Mouse (Mus musculus) forebrain, postnatal 0 days (tissue): ENCODE results near the gene Eif4enif1. TPM values are rescaled to one million over a fixed set of nuclear protein-coding genes. Genes with fewer than 3 reads are reported as not detected.
A peak's percentile ranks its signal among the peaks of the same experiment; 100 is the strongest.
"Not testable (repeated sequence)": the region's sequence is repeated elsewhere in the genome, so short reads cannot be mapped to it uniquely, and the experiment has no call there.

Source experiments
- ATAC-seq: fragments of 200-750 bp; cut with Nextera tagmentation; 2 replicates; pipeline ENCODE4 v1.8.0; 2017; ENCODE audit warnings: mild to moderate bottlenecking, moderate library complexity
- DNase-seq: peaks from one replicate; pipeline ENCODE4 v3.0.0-alpha.2; 2015
- H3K27ac ChIP-seq: fragments of 300-500 bp; sonication (generic); 2 replicates; pipeline ENCODE4 v1.5.1; 2014; ENCODE audit warnings: low read depth, mild to moderate bottlenecking, antibody characterized with exemption, low read length, moderate library complexity, mixed read lengths
- H3K27me3 ChIP-seq: fragments of 300-500 bp; sonication (generic); 2 replicates; pipeline ENCODE4 v1.6.1; 2014; ENCODE audit warnings: mild to moderate bottlenecking, low read length, mixed read lengths; ENCODE audit not compliant: insufficient read depth
- H3K36me3 ChIP-seq: fragments of 300-500 bp; sonication (generic); 2 replicates; pipeline ENCODE4 v1.6.1; 2014; ENCODE audit warnings: mild to moderate bottlenecking, moderate library complexity; ENCODE audit not compliant: insufficient read depth
- H3K4me1 ChIP-seq: fragments of 300-500 bp; sonication (generic); 2 replicates; pipeline ENCODE4 v1.6.1; 2014; ENCODE audit warnings: antibody characterized with exemption; ENCODE audit not compliant: insufficient read depth
- H3K4me2 ChIP-seq: fragments of 300-500 bp; sonication (generic); 2 replicates; pipeline ENCODE4 v1.6.1; 2014; ENCODE audit warnings: low read depth, mild to moderate bottlenecking, moderate library complexity
- H3K4me3 ChIP-seq: fragments of 300-500 bp; sonication (generic); 2 replicates; pipeline ENCODE4 v1.5.1; 2014; ENCODE audit warnings: low read depth, low read length, mixed read lengths
- H3K9ac ChIP-seq: fragments of 300-500 bp; sonication (generic); 2 replicates; pipeline ENCODE4 v1.6.1; 2014; ENCODE audit warnings: mild to moderate bottlenecking
- H3K9me3 ChIP-seq: fragments of 300-500 bp; sonication (generic); 2 replicates; pipeline ENCODE4 v1.6.1; 2016; ENCODE audit warnings: low read length
- CTCF ChIP-seq: sonication (generic); IDR thresholded peaks from 2 replicates; pipeline ENCODE4 v1.5.1; 2016; ENCODE audit warnings: antibody characterized with exemption, control low read depth, low read depth
- WGBS: fragments of 180-500 bp; shearing (Covaris S2); extraction: QIAGEN DNeasy Blood & Tissue Kit; methylation state at CpG from one replicate; pipeline ENCODE4 v1.1.7; 2014; 5-methylcytosine and 5-hydroxymethylcytosine counted together
- polyA plus RNA-seq: library from polyadenylated mRNA; unstranded; fragments of >200 nt; fragmentation: Nextera tagmentation; extraction: Ambion mirVana; gene quantifications from 2 replicates; pipeline ENCODE4 v1.2.1, GENCODE M21; 2015
- total RNA-seq: library from RNA; depleted of rRNA; stranded (reverse); fragments of >200 nt; gene quantifications from 2 replicates; pipeline ENCODE4 v1.2.3, GENCODE M21; 2014

Eif4enif1 gene
- total and polyA plus RNA-seq, 2 experiments from 2014 or later = 36.5 to 79.4 TPM

DNA sequence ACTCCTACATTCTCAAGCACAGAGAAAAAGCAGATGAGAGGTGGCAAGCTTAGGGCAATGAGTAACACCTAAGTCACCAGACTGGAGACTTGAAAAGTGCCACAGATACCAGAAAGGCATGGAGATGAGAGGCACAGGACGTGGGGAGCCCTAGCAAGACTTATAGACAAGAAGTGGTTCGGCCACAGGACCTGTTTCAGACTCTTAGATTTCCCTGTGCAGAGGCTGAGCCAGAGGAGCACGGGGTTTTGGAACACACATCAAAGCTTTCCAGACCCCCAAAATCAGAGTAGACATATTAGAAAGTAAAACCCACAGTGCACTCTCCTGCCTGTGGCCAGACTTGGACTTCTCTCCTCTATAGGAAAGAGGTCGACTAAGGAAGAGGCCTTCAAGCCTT lies 20.9 kb upstream of the Eif4enif1 start:
- 63% methylated on average over 4 of the region's 4 CpGs for WGBS
- not testable (repeated sequence) for H3K9me3 ChIP-seq, H3K27ac ChIP-seq, H3K9ac ChIP-seq, H3K4me3 ChIP-seq, DNase-seq, H3K36me3 ChIP-seq, H3K4me1 ChIP-seq, H3K27me3 ChIP-seq, H3K4me2 ChIP-seq, ATAC-seq

DNA sequence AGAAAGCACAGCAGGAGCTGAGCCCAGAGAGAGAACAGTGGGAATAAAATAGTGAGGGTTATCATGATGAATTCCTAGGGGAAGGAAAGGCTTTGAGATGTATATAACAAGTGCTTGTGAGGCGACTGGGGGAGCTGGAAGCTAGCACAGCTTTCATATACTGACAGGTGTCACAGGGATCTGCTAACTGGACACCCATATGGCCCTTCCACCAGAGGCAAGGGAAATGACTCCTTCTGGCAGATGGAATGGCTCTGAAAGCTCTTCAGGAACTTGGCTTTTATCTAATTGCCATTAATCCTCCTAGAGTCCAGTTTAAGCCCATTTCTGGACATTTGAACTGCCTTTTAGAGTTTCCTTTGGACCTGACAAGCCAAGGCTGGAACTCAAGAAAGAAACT lies 20.2 kb upstream of the Eif4enif1 start:
- H3K9me3 ChIP-seq, H3K4me2 ChIP-seq, ATAC-seq, DNase-seq, H3K27ac ChIP-seq, H3K36me3 ChIP-seq, H3K4me3 ChIP-seq, H3K9ac ChIP-seq, H3K27me3 ChIP-seq, H3K4me1 ChIP-seq: not testable (repeated sequence)
- 39% methylated on average over 1 of the region's 1 CpGs for WGBS

DNA sequence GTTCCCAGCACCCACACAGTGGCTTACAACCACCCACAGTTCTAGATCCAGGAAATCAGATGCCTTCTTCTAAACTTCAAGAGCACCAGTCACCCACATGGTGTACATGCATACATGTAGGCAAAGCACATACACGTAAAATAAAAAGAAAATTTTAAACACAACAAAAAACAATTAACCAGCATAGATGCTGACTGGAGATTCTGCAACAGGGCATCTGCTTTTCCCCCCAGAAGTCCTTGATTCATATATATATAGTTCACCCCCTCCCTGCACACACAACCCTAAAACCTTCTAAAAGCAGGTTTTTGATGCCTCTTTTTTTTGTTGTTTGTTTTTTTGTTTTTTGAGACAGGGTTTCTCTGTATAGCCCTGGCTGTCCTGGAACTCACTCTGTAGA lies 19.5 kb upstream of the Eif4enif1 start:
- not testable (repeated sequence) for H3K4me3 ChIP-seq, H3K9me3 ChIP-seq, DNase-seq, ATAC-seq, H3K27me3 ChIP-seq, H3K9ac ChIP-seq, H3K36me3 ChIP-seq, H3K4me2 ChIP-seq, H3K4me1 ChIP-seq, H3K27ac ChIP-seq
- 90% methylated on average over 1 of the region's 1 CpGs for WGBS

DNA sequence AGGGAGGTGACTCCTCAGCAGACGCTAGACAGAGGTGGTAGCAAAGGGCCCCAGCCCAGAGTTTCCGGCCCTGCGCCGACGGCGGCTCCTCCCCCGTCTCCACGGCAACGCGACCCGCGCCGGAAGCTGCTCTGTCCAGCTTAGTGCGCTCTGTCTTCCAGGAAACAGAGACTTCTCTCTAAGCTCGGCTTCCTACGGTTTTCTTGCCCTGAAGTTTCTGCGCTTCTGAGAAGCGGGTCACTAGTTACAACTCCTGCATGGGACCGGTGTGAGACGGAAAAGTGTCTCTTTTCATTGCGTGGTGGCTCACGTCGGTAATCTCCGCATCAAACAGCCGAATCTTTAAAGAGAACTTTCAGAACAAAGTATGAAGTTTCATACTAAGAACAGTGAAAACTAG lies 8.8 kb upstream of the Eif4enif1 start, which contains the start of gene Sfi1:
Gene Sfi1 (minus strand): TSS at position 101 of the 400 bp plus-strand sequence.
- no peaks in the 10 kb centered on the region for H3K27me3 ChIP-seq
- H3K4me2 ChIP-seq = no peak within 1 kb of the TSS
- DNase-seq (no peak), ATAC-seq (no peak)
- no peak within 1 kb of the TSS for H3K9ac ChIP-seq
- H3K4me3 ChIP-seq = no peak within 1 kb of the TSS
- 84% methylated on average over 25 of the region's 25 CpGs for WGBS
- H3K4me1 ChIP-seq = no peaks in the 10 kb centered on the region
- H3K36me3 ChIP-seq = no peaks in the 10 kb centered on the region
- no peak for TF ChIP-seq CTCF
- no peak within 1 kb of the TSS for H3K27ac ChIP-seq
- H3K9me3 ChIP-seq = no peaks in the 10 kb centered on the region

DNA sequence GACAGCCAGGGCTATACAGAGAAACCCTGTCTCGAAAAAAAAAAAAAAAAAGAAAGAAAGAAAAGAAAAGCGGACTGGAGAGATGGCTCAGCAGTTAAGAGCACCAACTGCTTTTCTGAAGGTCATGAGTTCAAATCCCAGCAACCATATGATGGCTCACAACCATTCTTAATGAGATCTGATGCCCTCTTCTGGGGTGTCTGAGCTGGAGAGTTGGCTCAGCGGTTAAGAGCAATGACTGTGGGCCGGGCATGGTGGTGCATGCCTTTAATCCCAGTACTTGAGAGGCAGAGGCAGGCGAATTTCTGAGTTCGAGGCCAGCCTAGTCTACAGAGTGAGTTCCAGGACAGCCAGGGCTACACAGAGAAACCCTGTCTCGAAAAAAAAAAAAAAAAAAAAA lies 1.6 kb upstream of the Eif4enif1 start:
- WGBS = 90% methylated on average over 7 of the region's 7 CpGs
- not testable (repeated sequence) for H3K27me3 ChIP-seq, H3K36me3 ChIP-seq, H3K4me2 ChIP-seq, H3K4me3 ChIP-seq, H3K9me3 ChIP-seq, H3K27ac ChIP-seq, H3K9ac ChIP-seq, DNase-seq, H3K4me1 ChIP-seq, ATAC-seq

DNA sequence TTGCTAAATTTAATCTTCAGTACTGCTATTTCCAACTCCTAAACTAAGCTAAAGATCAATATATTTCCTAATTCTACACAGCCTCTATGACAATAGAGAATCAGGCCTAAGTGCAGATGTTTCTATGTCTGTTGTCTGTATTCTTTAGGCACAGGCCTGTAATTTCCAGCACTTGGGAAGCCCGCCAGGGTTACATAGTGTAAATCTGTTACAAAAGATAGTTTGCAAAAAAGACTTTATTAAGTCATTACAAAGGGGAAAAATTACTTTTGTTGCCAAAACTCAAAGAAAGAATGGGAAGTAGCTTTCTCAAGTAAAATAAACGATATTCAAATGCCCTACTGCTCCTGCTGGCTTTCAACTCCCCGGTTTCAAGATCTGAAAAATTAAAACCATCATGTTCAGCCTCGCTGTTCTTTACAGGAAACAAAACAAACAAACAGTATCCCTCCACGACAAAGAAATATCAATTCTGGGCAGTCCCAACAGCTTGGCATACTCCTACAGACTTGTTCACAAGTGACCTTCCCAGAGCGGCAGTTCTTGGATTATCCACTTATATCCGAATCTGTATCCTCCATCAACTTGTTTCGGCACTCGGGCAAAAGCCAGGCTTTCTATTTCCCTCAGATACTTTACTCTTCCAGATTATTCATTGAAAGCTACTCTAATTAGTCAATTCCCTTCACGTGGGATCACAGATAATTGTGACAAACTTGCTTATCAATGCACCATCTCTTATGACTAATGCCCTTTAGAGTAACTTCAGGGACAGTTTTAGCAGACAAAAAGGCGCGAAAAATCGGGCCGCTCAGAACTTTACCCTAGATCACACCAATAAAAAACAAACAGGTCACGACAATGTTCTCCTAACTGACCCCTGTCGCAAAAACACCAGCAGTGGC lies 614 bp upstream of the Eif4enif1 start:
- peak overlapping the region; percentile 27 for H3K4me2 ChIP-seq
- H3K36me3 ChIP-seq = peaks cover 10% of the 10 kb centered on the region
- 5% methylated on average over 16 of the region's 16 CpGs for WGBS
- no peaks in the 10 kb centered on the region for H3K4me1 ChIP-seq
- peak overlapping the region; percentile 41; the same call in 1 of the 2 replicates for H3K9ac ChIP-seq
- H3K4me3 ChIP-seq = peak overlapping the region; percentile 38
- no peak for DNase-seq
- no peak overlapping the region for H3K27ac ChIP-seq
- H3K9me3 ChIP-seq = no peaks in the 10 kb centered on the region
- no peaks in the 10 kb centered on the region for H3K27me3 ChIP-seq
- ATAC-seq = no peak; the same call in 1 of the 2 replicates
- TF ChIP-seq CTCF = no peak

DNA sequence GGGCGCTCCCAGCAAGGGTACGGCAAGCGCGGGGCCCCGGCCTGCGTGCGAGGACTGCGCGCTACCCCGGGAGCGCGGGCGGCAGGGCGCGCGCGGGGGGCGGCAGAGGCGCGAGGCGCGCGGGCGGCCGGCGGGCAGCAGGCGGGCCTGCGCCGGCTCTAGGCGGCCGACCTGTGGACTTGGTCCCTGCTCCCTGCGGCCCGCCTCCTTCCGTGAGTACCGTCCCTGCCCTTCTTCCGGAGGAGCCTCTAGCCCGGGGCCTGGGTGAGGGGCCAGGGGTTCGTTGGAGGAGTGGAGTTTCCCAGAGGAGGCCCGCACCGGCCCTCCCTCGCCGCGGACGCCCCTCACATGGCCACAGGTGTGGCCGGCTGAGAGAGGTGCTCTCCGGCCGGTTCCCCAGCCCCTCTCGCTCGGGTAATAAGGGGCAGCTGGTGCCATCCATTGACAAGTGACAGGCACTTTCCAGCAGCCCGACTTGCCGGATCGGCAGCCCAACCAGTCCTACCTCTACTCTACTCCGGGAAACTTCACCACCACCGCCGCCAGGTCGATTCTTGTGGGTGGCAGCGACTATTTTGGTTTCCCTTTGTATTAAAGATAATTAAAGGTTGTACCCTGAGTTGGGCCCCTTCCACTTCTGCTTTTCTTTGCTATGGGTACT lies 719 bp downstream of the Eif4enif1 start:
- H3K27me3 ChIP-seq = no peaks in the 10 kb centered on the region
- H3K4me3 ChIP-seq = peak overlapping the region; percentile 38
- H3K27ac ChIP-seq = peak overlapping the region; percentile 55; the same call in 1 of the 2 replicates
- no peaks in the 10 kb centered on the region for H3K9me3 ChIP-seq
- TF ChIP-seq CTCF = no peak
- peak overlapping the region; percentile 41 for H3K9ac ChIP-seq
- no peak for ATAC-seq
- peaks cover 20% of the 10 kb centered on the region for H3K36me3 ChIP-seq
- peak overlapping the region; percentile 41 for H3K4me2 ChIP-seq
- H3K4me1 ChIP-seq = no peaks in the 10 kb centered on the region
- no peak for DNase-seq
- under 1% methylated on average over 36 of the region's 57 CpGs for WGBS
